Comparison of ENCODE assay signal across 22 mouse cellular contexts in the genomic region with DNA sequence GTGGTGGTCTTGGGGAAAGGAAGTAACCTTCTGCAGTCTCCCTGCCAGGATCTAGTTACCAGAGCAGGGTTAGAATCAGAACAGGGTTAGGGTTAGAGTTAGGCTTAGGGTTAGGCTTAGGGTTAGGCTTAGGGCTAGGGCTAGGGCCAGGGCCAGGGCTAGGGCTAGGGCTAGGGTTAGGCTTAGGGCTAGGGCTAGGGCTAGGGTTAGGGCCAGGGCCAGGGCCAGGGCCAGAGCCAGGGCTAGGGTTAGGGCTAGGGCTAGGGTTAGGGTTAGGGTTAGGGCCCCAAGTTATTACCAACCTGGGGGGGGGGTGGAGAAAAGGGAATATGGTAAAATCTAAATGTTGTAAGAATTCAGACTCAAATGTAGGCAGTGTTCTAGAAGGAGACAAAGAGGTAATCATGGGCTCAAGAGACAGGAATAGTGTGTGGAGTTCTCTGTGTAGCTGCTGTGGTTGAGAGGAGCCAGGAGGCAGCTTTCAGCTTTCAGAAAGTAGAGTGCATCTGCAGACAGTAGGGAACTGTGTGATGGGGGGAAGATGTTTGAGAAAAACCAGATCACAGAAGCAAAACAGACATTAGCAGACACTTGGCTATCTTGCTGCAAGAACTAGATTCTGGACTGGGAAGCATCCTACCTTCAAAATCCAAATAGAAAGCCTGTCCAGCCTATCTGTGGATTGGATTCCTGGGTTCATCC.
DNase-seq lines count a peak whose midpoint lies in the region; ATAC-seq lines count a peak whose summit lies in the region.
"Had no signal": no experiment of that assay in that cellular context is flagged by ENCODE, and none has a peak within 500 bp of the region (broad histone marks: within the 10 kb centered on the region; RNA-seq: fewer than 3 reads in every experiment).

No protein-coding gene starts in this region.

- no peak overlapping the region for H3K4me3 ChIP-seq in hindbrain, embryonic 10.5 days
- no peak overlapping the region for H3K4me3 ChIP-seq in hindbrain, embryonic 16.5 days (ENCODE audit: low read length)
- H3K4me3 ChIP-seq in embryonic facial prominence, embryonic 12.5 days = no peak overlapping the region
- no peak overlapping the region for H3K4me3 ChIP-seq in stomach, embryonic 16.5 days (replicated peaks; ENCODE audit: low read length)
- H3K4me3 ChIP-seq: forebrain, embryonic 13.5 days; heart, embryonic 15.5 days; layer of hippocampus, adult 2 months had no signal

- H3K9ac ChIP-seq in hindbrain, embryonic 16.5 days (ENCODE audit: low read depth, low read length) = no peak overlapping the region
- no peak overlapping the region for H3K9ac ChIP-seq in embryonic facial prominence, embryonic 12.5 days
- no peak overlapping the region for H3K9ac ChIP-seq in stomach, embryonic 16.5 days (ENCODE audit: low read length)
- H3K9ac ChIP-seq: forebrain, embryonic 13.5 days; heart, embryonic 15.5 days had no signal

- no peaks in the 10 kb centered on the region for H3K9me3 ChIP-seq in hindbrain, embryonic 10.5 days
- no peaks in the 10 kb centered on the region for H3K9me3 ChIP-seq in hindbrain, embryonic 16.5 days (ENCODE audit: control insufficient read depth, low read length)
- no peaks in the 10 kb centered on the region for H3K9me3 ChIP-seq in embryonic facial prominence, embryonic 12.5 days
- H3K9me3 ChIP-seq in stomach, embryonic 16.5 days (replicated peaks; ENCODE audit: control insufficient read depth, low read length) = no peaks in the 10 kb centered on the region
- H3K9me3 ChIP-seq: forebrain, embryonic 13.5 days; heart, embryonic 15.5 days had no signal

- H3K4me1 ChIP-seq in hindbrain, embryonic 10.5 days (replicated peaks) = no peaks in the 10 kb centered on the region
- no peaks in the 10 kb centered on the region; the same call in 1 of the 2 replicates for H3K4me1 ChIP-seq in hindbrain, embryonic 16.5 days (ENCODE audit: control insufficient read depth, insufficient read depth, low read depth, low read length)
- H3K4me1 ChIP-seq in embryonic facial prominence, embryonic 12.5 days = peaks cover 14% of the 10 kb centered on the region; the same call in 1 of the 2 replicates
- H3K4me1 ChIP-seq in stomach, embryonic 16.5 days (ENCODE audit: control insufficient read depth, insufficient read depth, low read length) = peaks cover 10% of the 10 kb centered on the region; the same call in 1 of the 2 replicates
- H3K4me1 ChIP-seq: forebrain, embryonic 13.5 days had no signal

- no peaks in the 10 kb centered on the region for H3K36me3 ChIP-seq in hindbrain, embryonic 10.5 days
- no peaks in the 10 kb centered on the region for H3K36me3 ChIP-seq in hindbrain, embryonic 16.5 days (ENCODE audit: control insufficient read depth, insufficient read depth, low read length)
- H3K36me3 ChIP-seq in embryonic facial prominence, embryonic 12.5 days = 0 out of 2 replicates have a peak, but pooled peaks cover 2% of the 10 kb centered on the region
- no peaks in the 10 kb centered on the region for H3K36me3 ChIP-seq in stomach, embryonic 16.5 days (ENCODE audit: control insufficient read depth, insufficient read depth, low read length)
- H3K36me3 ChIP-seq: G1E; heart, embryonic 15.5 days had no signal

- H3K27me3 ChIP-seq in hindbrain, embryonic 10.5 days (ENCODE audit: insufficient read depth, poor library complexity, severe bottlenecking) = no peaks in the 10 kb centered on the region
- no peaks in the 10 kb centered on the region for H3K27me3 ChIP-seq in hindbrain, embryonic 16.5 days (replicated peaks; ENCODE audit: control insufficient read depth, insufficient read depth, low read length)
- H3K27me3 ChIP-seq in embryonic facial prominence, embryonic 12.5 days = no peaks in the 10 kb centered on the region
- no peaks in the 10 kb centered on the region for H3K27me3 ChIP-seq in stomach, embryonic 16.5 days (ENCODE audit: control insufficient read depth, insufficient read depth, low read length)
- H3K27me3 ChIP-seq: CH12.LX; forebrain, embryonic 13.5 days; heart, embryonic 15.5 days had no signal

- no peak for DNase-seq in hindbrain, embryonic 10.5 days (ENCODE audit: low spot score)
- peak; percentile 62 for DNase-seq in MN1 (ENCODE audit: low spot score)
- DNase-seq in left cerebral cortex, adult 18-20 months (ENCODE audit: low spot score in 2 of 2) = no peak
- no peak for DNase-seq in c-Kit-positive CD71-positive TER-119-positive erythroid progenitor cells, embryonic 14.5 days (ENCODE audit: low spot score)
- DNase-seq: adrenal gland, adult 8-10 months; B cell, adult 2 months; cerebellum, adult 18-20 months; cerebellum, postnatal 14 days; kidney, adult 2 months; kidney, postnatal 14 days; layer of hippocampus, postnatal 36 days; right cerebral cortex, postnatal 4 days had no signal

- no peak for ATAC-seq in hindbrain, embryonic 16.5 days
- 0 out of 2 replicates have a peak, but pooled peaks have one; percentile 67 for ATAC-seq in embryonic facial prominence, embryonic 12.5 days (ENCODE audit: insufficient number of reproducible peaks, insufficient read depth, low FRiP score, low TSS enrichment)
- peak; percentile 59; the same call in 1 of the 2 replicates for ATAC-seq in stomach, embryonic 16.5 days (ENCODE audit: insufficient read depth, low FRiP score)
- ATAC-seq: forebrain, embryonic 13.5 days; hindbrain, postnatal 0 days had no signal

- 0 out of 2 replicates have a peak overlapping the region, but pooled peaks have one; percentile 30 for H3K27ac ChIP-seq in hindbrain, embryonic 10.5 days
- no peak overlapping the region for H3K27ac ChIP-seq in hindbrain, embryonic 16.5 days (ENCODE audit: low read depth, low read length)
- H3K27ac ChIP-seq in embryonic facial prominence, embryonic 12.5 days = no peak overlapping the region
- peak overlapping the region; percentile 46; the same call in 1 of the 2 replicates for H3K27ac ChIP-seq in stomach, embryonic 16.5 days (ENCODE audit: low read length)
- H3K27ac ChIP-seq: forebrain, embryonic 13.5 days; hindbrain, postnatal 0 days; layer of hippocampus, adult 2 months had no signal

- no peak overlapping the region for H3K4me2 ChIP-seq in hindbrain, embryonic 16.5 days (ENCODE audit: low read length)
- H3K4me2 ChIP-seq in embryonic facial prominence, embryonic 12.5 days (replicated peaks) = no peak overlapping the region
- no peak overlapping the region for H3K4me2 ChIP-seq in stomach, embryonic 16.5 days (ENCODE audit: low read depth, low read length)
- H3K4me2 ChIP-seq: forebrain, embryonic 13.5 days; heart, embryonic 15.5 days; midbrain, embryonic 11.5 days had no signal

Comparison
In these comparisons a context has a peak if more than half of its experiments do, and no peak if none do; other contexts are left out.
1. H3K27ac ChIP-seq: peak in hindbrain, embryonic 10.5 days (single experiment) and stomach, embryonic 16.5 days (single experiment); none in hindbrain, embryonic 16.5 days (single experiment) and embryonic facial prominence, embryonic 12.5 days (single experiment).